Mouse (Mus musculus) mouse trophoblast stem cell (cell line): ENCODE results near the gene Mysm1.

Experiments used
- in situ Hi-C, 2 experiments: fragments of 300-500 bp; cut with MseI, MboI; formaldehyde crosslinking; loops; 2 replicates in 1 of 2; 3 replicates in 1 of 2; pipeline ENCODE4 v1.15.1; 2025

Gene Mysm1

DNA sequence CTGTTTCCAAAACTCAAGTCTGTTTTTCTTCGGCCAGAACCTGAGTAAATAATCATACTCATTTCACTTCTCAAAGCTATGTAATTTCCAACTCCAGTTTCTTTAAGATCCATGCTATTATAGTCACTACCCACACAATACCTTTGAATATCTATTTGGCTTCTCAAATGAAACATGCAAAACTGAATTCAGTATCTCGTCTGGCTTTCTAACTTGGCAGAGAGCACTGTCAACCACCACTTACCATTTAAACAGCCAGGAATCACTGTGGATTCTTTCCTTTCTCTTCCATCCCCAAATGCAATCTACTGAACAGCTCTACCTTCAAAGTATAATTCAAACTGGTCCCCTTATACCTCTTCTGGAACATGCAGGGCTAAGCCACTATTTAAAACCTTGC, 5.6 kb downstream of the Mysm1 start:
- in situ Hi-C loops, result no loop called here

DNA sequence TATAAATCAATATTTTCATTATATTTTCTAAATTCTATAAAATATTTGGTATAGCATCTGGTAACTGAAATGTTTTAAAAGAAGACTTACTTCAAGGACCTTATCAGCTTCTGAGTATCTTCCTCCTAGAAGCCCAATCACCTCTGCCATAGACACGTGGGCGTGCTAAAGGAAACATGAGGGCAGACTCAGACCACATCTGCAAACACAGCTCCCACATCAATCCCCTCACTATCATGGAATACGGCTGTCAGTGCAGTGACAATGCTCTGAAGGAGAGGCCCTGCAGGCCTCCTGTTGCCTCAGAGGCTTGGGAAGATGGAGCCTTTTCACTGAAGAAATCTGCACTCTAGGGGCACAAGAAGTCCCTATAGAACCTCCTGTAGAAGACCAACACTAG, 26.1 kb downstream of the Mysm1 start:
- in situ Hi-C loops, result no loop called here

DNA sequence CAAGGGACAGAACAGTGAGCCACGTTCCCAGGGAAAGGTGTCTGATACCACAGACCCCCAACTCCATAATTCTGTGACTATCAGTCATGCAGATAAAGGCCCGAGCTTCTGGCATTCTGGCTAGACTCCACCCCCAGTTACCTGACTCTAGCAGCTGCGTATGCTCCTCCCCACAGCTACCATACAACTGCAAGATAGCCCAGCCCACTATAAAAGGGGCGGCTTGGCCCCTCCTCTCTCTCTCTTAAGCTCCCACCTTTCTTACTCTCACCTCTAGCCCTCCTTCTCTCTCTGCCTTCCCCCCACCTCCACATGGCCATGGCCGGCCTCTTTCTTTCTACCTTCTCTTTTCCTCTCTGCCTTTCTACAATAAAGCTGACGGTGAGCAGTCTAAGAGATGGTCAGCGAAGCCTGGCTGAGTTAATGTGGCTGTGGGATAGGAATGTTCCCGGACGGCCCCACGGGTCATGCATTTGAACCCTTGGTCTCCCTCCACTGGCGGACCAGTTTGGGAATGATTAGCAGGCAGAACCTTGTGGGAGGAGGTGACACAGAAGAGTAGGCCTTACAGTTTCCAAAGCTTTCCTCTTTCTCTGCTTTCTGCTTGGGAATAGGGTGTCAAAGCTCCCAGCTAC, 37.6 kb downstream of the Mysm1 start:
- in situ Hi-C loops, result no loop called here

DNA sequence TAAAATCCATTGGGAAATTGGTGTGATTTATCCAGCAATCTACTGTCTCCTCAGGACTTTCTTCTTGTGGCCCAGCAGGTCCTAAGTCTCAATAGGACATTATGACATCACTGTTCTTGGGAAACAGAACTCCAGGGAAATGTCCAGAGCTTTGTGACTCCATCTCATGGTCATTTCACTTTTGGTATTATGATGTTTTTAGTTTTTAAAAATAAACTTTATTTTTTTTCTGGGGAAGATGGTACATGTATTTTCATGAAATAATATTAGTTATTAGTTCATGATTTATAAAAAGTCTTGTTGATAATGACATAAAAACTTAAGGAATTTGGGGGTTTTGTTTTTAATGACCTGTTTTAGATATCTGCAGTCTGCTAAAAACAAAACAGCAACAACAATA, 50.2 kb downstream of the Mysm1 start, which contains the start of gene Eqtn:
Gene Eqtn (minus strand): TSS at position 101 of the 400 bp plus-strand sequence.
- in situ Hi-C loops, result no loop called here

DNA sequence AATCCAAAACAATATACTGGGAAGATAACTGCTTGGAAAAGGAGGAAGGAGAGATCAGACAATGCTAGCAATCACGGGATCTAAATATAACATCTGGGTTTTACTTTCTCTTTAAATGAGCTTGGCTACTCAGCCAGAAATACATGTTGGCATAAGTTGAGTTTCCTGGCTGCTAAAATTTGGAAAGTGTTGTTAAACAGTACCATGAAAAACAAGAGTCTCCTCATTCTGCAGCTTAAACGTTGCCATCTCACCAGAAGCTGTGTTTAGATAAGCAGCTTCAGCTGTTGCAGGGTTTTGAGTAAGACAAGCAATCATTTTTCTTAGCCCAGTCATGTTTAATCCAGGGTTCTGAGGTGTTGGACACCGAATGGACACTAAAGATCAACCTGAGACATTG, 77.1 kb downstream of the Mysm1 start:
- in situ Hi-C loops, result loop anchor here in 1 of 2 experiments (5.0 kb wide), 1 partner anchor 234 kb away; no protein-coding TSS in a partner anchor

DNA sequence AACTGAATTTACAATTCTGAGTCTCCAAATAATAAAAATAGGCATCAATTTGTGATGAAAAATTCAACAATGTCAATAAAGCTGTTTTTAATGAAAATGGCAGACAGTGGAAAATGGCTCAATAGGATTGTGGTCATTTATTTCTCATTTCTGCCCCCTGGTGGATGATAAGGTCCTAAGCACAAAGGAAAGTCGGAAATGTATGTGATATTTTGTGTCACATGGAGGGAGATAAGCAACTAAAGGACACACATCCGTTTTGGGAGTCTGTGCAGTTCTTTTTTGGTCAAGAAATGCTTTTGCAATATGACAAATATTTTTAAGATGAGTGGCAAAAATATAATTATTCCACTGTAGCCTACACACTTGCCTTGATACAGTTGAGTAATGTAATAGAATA, 78.2 kb downstream of the Mysm1 start:
- in situ Hi-C loops, result loop anchor here in 1 of 2 experiments (5.0 kb wide), 1 partner anchor 233 kb away; no protein-coding TSS in a partner anchor
